In genomic region chr14:100477595-100478380, GRCm38 (mm10) we compare ENCODE assay signal across 9 mouse cellular contexts.
A peak's percentile ranks its signal among the peaks of the same experiment; 100 is the strongest.
DNase-seq lines count a peak whose midpoint lies in the region; ATAC-seq lines count a peak whose summit lies in the region.
"Had no signal": no experiment of that assay in that cellular context is flagged by ENCODE, and none has a peak within 500 bp of the region (broad histone marks: within the 10 kb centered on the region; RNA-seq: fewer than 3 reads in every experiment).

No protein-coding gene starts in this region.

- H3K27ac ChIP-seq in heart, embryonic 16.5 days (ENCODE audit: low read length) = no peak overlapping the region
- H3K27ac ChIP-seq in intestine, embryonic 15.5 days = no peak overlapping the region

- no peaks in the 10 kb centered on the region for H3K36me3 ChIP-seq in heart, embryonic 16.5 days (ENCODE audit: control insufficient read depth, insufficient read depth)
- no peaks in the 10 kb centered on the region for H3K36me3 ChIP-seq in intestine, embryonic 15.5 days

- DNase-seq in heart, postnatal 36 days = no peak
- peak; percentile 31 for DNase-seq in embryo, embryonic 9.5 days (ENCODE audit: extremely low spot score)
- DNase-seq in liver = peak; percentile 8
- peak; percentile 67 to 75 for DNase-seq in right cerebral cortex, postnatal 10 days (ENCODE audit: low spot score in 2 of 2)
- no peak for DNase-seq in spleen, postnatal 4 days (ENCODE audit: low spot score in 2 of 2)
- no peak for DNase-seq in urinary bladder, postnatal 36 days (ENCODE audit: low spot score in 2 of 2)

- no peaks in the 10 kb centered on the region for H3K9me3 ChIP-seq in heart, embryonic 16.5 days (replicated peaks; ENCODE audit: control insufficient read depth, low read length)
- H3K9me3 ChIP-seq in intestine, embryonic 15.5 days = no peaks in the 10 kb centered on the region

- H3K4me2 ChIP-seq in heart, embryonic 16.5 days (ENCODE audit: low read depth, low read length) = peak overlapping the region; percentile 70
- peak overlapping the region; percentile 90 for H3K4me2 ChIP-seq in intestine, embryonic 15.5 days (replicated peaks)

- peaks cover 7% of the 10 kb centered on the region; the same call in 1 of the 2 replicates for H3K4me1 ChIP-seq in heart, embryonic 16.5 days (ENCODE audit: control insufficient read depth, insufficient read depth, low read length)
- no peaks in the 10 kb centered on the region for H3K4me1 ChIP-seq in intestine, embryonic 15.5 days (replicated peaks)

- peak overlapping the region; percentile 43 for H3K9ac ChIP-seq in heart, embryonic 16.5 days (ENCODE audit: low read length)
- peak overlapping the region; percentile 34; the same call in 1 of the 2 replicates for H3K9ac ChIP-seq in intestine, embryonic 15.5 days

- peak; percentile 32; the same call in 1 of the 2 replicates for ATAC-seq in heart, embryonic 16.5 days (replicated peaks; ENCODE audit: extremely low read depth, insufficient read depth, low FRiP score)
- ATAC-seq in intestine, embryonic 15.5 days = peak; percentile 83
- ATAC-seq: Patski had no signal

- 0 out of 2 replicates have a peak, but pooled peaks cover 2% of the 10 kb centered on the region for H3K27me3 ChIP-seq in heart, embryonic 16.5 days (ENCODE audit: control insufficient read depth, insufficient read depth, low read length)
- H3K27me3 ChIP-seq in intestine, embryonic 15.5 days (replicated peaks) = no peaks in the 10 kb centered on the region
- H3K27me3 ChIP-seq: Patski had no signal

- intact Hi-C loops in heart, postnatal 36 days (cut with DNase I) = no loop called here

- WGBS in heart, embryonic 16.5 days = 11% methylated on average over 22 of the region's 22 CpGs
- WGBS in intestine, embryonic 15.5 days = 7% methylated on average over 22 of the region's 22 CpGs

- peak overlapping the region; percentile 43 for H3K4me3 ChIP-seq in heart, embryonic 16.5 days (ENCODE audit: low read length)
- H3K4me3 ChIP-seq in intestine, embryonic 15.5 days (replicated peaks) = peak overlapping the region; percentile 30

Comparison
In these comparisons a context has a peak if more than half of its experiments do, and no peak if none do; other contexts are left out.
1. DNase-seq: peak in embryo, embryonic 9.5 days (single experiment), liver (single experiment) and right cerebral cortex, postnatal 10 days (2 of 2); none in heart, postnatal 36 days (0 of 2), spleen, postnatal 4 days (0 of 2) and urinary bladder, postnatal 36 days (0 of 2).